Mouse (Mus musculus): ENCODE measurements around the gene Gm2007. TPM values are rescaled to one million over a fixed set of nuclear protein-coding genes. Genes with fewer than 3 reads are reported as not detected.

Gm2007 gene
- 1.3 TPM in 1 of 2 replicates, not detected in the other for polyA plus RNA-seq (2015; fragmentation: Nextera tagmentation; extraction: Ambion mirVana)

GRCm38 (mm10) chr2:175741237-175741636 is at the start of gene Gm2007:
Gene Gm2007 (plus strand): TSS chr2:175741537.

DNA sequence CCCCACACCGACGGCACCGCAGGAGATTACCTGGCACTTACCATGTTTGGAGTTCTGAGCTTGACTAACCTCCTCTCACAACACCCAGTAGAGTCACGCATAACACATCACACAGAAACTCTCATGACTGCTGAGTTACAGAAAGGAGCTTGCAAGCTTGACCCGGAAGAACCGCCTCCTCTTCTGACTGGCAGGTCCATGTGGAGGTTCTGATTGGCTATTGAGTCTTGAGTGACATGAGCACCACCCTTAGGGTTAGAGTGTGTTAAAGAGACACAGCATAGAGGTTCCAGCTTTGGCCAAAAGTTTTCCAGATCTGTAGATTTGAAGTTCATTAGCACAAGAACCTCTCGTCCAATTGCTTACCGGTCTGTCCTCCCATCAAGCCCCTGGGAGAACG is 37.8 kb upstream of the Gm2007 start, which contains the start of gene Zfp969:
Gene Zfp969 (minus strand): TSS at position 101 of the 400 bp plus-strand sequence.

GRCm38 (mm10) chr2:175800993-175801392 is 59.7 kb downstream of the Gm2007 start, which contains the start of gene Gm14288:
Gene Gm14288 (minus strand): TSS chr2:175801093.

Other genes with a start within 250 kb of the Gm2007 start
- 1.3 TPM in 1 of 2 replicates, not detected in the other for gene Gm11007, start 97.6 kb upstream of the Gm2007 start, polyA plus RNA-seq (2015; fragmentation: Nextera tagmentation; extraction: Ambion mirVana)
- 15.2 and 20.6 TPM in 2 replicates for gene Zfp969, start 37.9 kb upstream of the Gm2007 start, polyA plus RNA-seq (2015; fragmentation: Nextera tagmentation; extraction: Ambion mirVana)
- 1.9 and 2.4 TPM in 2 replicates for gene Gm14288, start 59.6 kb downstream of the Gm2007 start, polyA plus RNA-seq (2015; fragmentation: Nextera tagmentation; extraction: Ambion mirVana)
- 6.1 and 8.2 TPM in 2 replicates for gene Gm6710, start 127.7 kb downstream of the Gm2007 start, polyA plus RNA-seq (2015; fragmentation: Nextera tagmentation; extraction: Ambion mirVana)
- 0.53 and 0.99 TPM in 2 replicates for gene Zfp966, start 189.6 kb downstream of the Gm2007 start, polyA plus RNA-seq (2015; fragmentation: Nextera tagmentation; extraction: Ambion mirVana)
- gene Gm2026, start 223.8 kb downstream of the Gm2007 start, polyA plus RNA-seq (2015; fragmentation: Nextera tagmentation; extraction: Ambion mirVana): 4.3 and 8.6 TPM in 2 replicates

All from spleen, postnatal 0 days (tissue).